ENCODE assay signal across 15 mouse cellular contexts in genomic region chr11:99060435-99060834, GRCm38 (mm10). TPM values are rescaled to one million over a fixed set of nuclear protein-coding genes. Genes with fewer than 3 reads are reported as not detected.
DNase-seq lines count a peak whose midpoint lies in the region; ATAC-seq and TF ChIP-seq lines count a peak whose summit lies in the region.
"Had no signal": no experiment of that assay in that cellular context is flagged by ENCODE, and none has a peak within 500 bp of the region (broad histone marks: within the 10 kb centered on the region; RNA-seq: fewer than 3 reads in every experiment).

No protein-coding gene starts in this region.

- TF ChIP-seq CTCF in lung, adult 2 months (IDR thresholded peaks at IDR 0.05; ENCODE audit: insufficient read depth, low read length), result no peak

- DNase-seq in heart, adult 18-20 months, result no peak
- peak; percentile 27 to 61 for DNase-seq in lung, postnatal 4 days
- DNase-seq in lung, adult 2 months, result no peak
- DNase-seq in liver, embryonic 11.5 days (ENCODE audit: low spot score), result no peak
- DNase-seq: cerebellum, adult 2 months; forebrain, postnatal 0 days; lung, embryonic 14.5 days; midbrain, embryonic 14.5 days had no signal

- H3K27ac ChIP-seq in heart, embryonic 12.5 days (ENCODE audit: poor library complexity, severe bottlenecking), result no peak overlapping the region
- H3K27ac ChIP-seq in embryonic facial prominence, embryonic 12.5 days, result peak overlapping the region; percentile 50
- peak overlapping the region; percentile 72 for H3K27ac ChIP-seq in limb, embryonic 15.5 days
- no peak overlapping the region for H3K27ac ChIP-seq in liver, embryonic 11.5 days (ENCODE audit: low read depth, low read length)
- no peak overlapping the region for H3K27ac ChIP-seq in midbrain, embryonic 15.5 days
- H3K27ac ChIP-seq: heart, embryonic 13.5 days; hindbrain, postnatal 0 days had no signal

- no peaks in the 10 kb centered on the region for H3K36me3 ChIP-seq in heart, embryonic 12.5 days
- H3K36me3 ChIP-seq in embryonic facial prominence, embryonic 12.5 days, result no peaks in the 10 kb centered on the region
- no peaks in the 10 kb centered on the region for H3K36me3 ChIP-seq in limb, embryonic 15.5 days
- no peaks in the 10 kb centered on the region for H3K36me3 ChIP-seq in liver, embryonic 11.5 days (ENCODE audit: control insufficient read depth, insufficient read depth, low read length)
- H3K36me3 ChIP-seq in midbrain, embryonic 15.5 days (replicated peaks), result no peaks in the 10 kb centered on the region
- H3K36me3 ChIP-seq: heart, embryonic 13.5 days had no signal

- peaks cover 12% of the 10 kb centered on the region for H3K4me1 ChIP-seq in heart, embryonic 12.5 days (replicated peaks)
- no peaks in the 10 kb centered on the region for H3K4me1 ChIP-seq in lung, adult 2 months (ENCODE audit: control insufficient read depth, insufficient read depth, low read length)
- H3K4me1 ChIP-seq in embryonic facial prominence, embryonic 12.5 days, result peaks cover 34% of the 10 kb centered on the region
- H3K4me1 ChIP-seq in limb, embryonic 15.5 days, result peaks cover 33% of the 10 kb centered on the region
- no peaks in the 10 kb centered on the region; the same call in 1 of the 2 replicates for H3K4me1 ChIP-seq in liver, embryonic 11.5 days (replicated peaks; ENCODE audit: control insufficient read depth, insufficient read depth, low read length)
- H3K4me1 ChIP-seq in midbrain, embryonic 15.5 days, result peaks cover 10% of the 10 kb centered on the region

- TF ChIP-seq POLR2A in lung, adult 2 months (IDR thresholded peaks at IDR 0.05; ENCODE audit: borderline replicate concordance, extremely low read depth, low read depth, low read length), result no peak

- peaks cover 10% of the 10 kb centered on the region for H3K9me3 ChIP-seq in heart, embryonic 12.5 days (replicated peaks)
- H3K9me3 ChIP-seq in embryonic facial prominence, embryonic 12.5 days, result 0 out of 2 replicates have a peak, but pooled peaks cover 6% of the 10 kb centered on the region
- H3K9me3 ChIP-seq in limb, embryonic 15.5 days, result no peaks in the 10 kb centered on the region
- H3K9me3 ChIP-seq in liver, embryonic 11.5 days (ENCODE audit: control insufficient read depth, low read length), result no peaks in the 10 kb centered on the region
- no peaks in the 10 kb centered on the region for H3K9me3 ChIP-seq in midbrain, embryonic 15.5 days

- H3K4me3 ChIP-seq in heart, embryonic 12.5 days, result no peak overlapping the region
- no peak overlapping the region for H3K4me3 ChIP-seq in lung, adult 2 months (replicated peaks; ENCODE audit: extremely low read depth, low read depth, low read length)
- no peak overlapping the region for H3K4me3 ChIP-seq in embryonic facial prominence, embryonic 12.5 days
- H3K4me3 ChIP-seq in limb, embryonic 15.5 days, result no peak overlapping the region
- H3K4me3 ChIP-seq in liver, embryonic 11.5 days (ENCODE audit: low read depth, low read length), result no peak overlapping the region
- H3K4me3 ChIP-seq in midbrain, embryonic 15.5 days, result no peak overlapping the region
- H3K4me3 ChIP-seq: heart, embryonic 13.5 days had no signal

- ATAC-seq in heart, embryonic 12.5 days (ENCODE audit: insufficient number of reproducible peaks, low FRiP score), result no peak
- ATAC-seq in embryonic facial prominence, embryonic 12.5 days (ENCODE audit: insufficient number of reproducible peaks, insufficient read depth, low FRiP score, low TSS enrichment), result no peak
- ATAC-seq in limb, embryonic 15.5 days (ENCODE audit: insufficient number of reproducible peaks, low FRiP score, low TSS enrichment, low read depth), result no peak
- no peak for ATAC-seq in liver, embryonic 11.5 days (replicated peaks; ENCODE audit: low FRiP score)
- ATAC-seq in midbrain, embryonic 15.5 days (replicated peaks), result no peak
- ATAC-seq: forebrain, postnatal 0 days; hindbrain, postnatal 0 days had no signal

- no peaks in the 10 kb centered on the region for H3K27me3 ChIP-seq in heart, embryonic 12.5 days (replicated peaks)
- no peaks in the 10 kb centered on the region for H3K27me3 ChIP-seq in embryonic facial prominence, embryonic 12.5 days
- H3K27me3 ChIP-seq in limb, embryonic 15.5 days, result no peaks in the 10 kb centered on the region
- no peaks in the 10 kb centered on the region for H3K27me3 ChIP-seq in liver, embryonic 11.5 days (replicated peaks; ENCODE audit: control insufficient read depth, insufficient read depth, low read length)
- H3K27me3 ChIP-seq in midbrain, embryonic 15.5 days (replicated peaks), result no peaks in the 10 kb centered on the region; the same call in 1 of the 2 replicates
- H3K27me3 ChIP-seq: heart, embryonic 13.5 days had no signal

- H3K9ac ChIP-seq in heart, embryonic 12.5 days, result 0 out of 2 replicates have a peak overlapping the region, but pooled peaks have one; percentile 7
- H3K9ac ChIP-seq in embryonic facial prominence, embryonic 12.5 days, result no peak overlapping the region
- H3K9ac ChIP-seq in limb, embryonic 15.5 days, result no peak overlapping the region
- no peak overlapping the region for H3K9ac ChIP-seq in liver, embryonic 11.5 days (ENCODE audit: low read depth, low read length)
- no peak overlapping the region for H3K9ac ChIP-seq in midbrain, embryonic 15.5 days
- H3K9ac ChIP-seq: forebrain, postnatal 0 days; heart, embryonic 13.5 days; lung, embryonic 14.5 days had no signal

- 76% methylated on average over 3 of the region's 3 CpGs for WGBS in heart, embryonic 12.5 days
- WGBS in lung, adult 2 months, result 57% methylated on average over 3 of the region's 3 CpGs
- 69% methylated on average over 3 of the region's 3 CpGs for WGBS in embryonic facial prominence, embryonic 12.5 days
- WGBS in limb, embryonic 15.5 days, result 72% methylated on average over 3 of the region's 3 CpGs
- WGBS in liver, embryonic 11.5 days, result 87% methylated on average over 3 of the region's 3 CpGs
- 83% methylated on average over 3 of the region's 3 CpGs for WGBS in midbrain, embryonic 15.5 days

- no peak overlapping the region for H3K4me2 ChIP-seq in heart, embryonic 12.5 days
- H3K4me2 ChIP-seq in embryonic facial prominence, embryonic 12.5 days (replicated peaks), result no peak overlapping the region
- H3K4me2 ChIP-seq in limb, embryonic 15.5 days, result no peak overlapping the region
- no peak overlapping the region for H3K4me2 ChIP-seq in liver, embryonic 11.5 days
- no peak overlapping the region for H3K4me2 ChIP-seq in midbrain, embryonic 15.5 days
- H3K4me2 ChIP-seq: heart, embryonic 13.5 days; lung, embryonic 14.5 days had no signal

RNA-seq across cellular contexts. Expression of gene Igfbp4, which starts 19.4 kb away (rescaled TPM):
- 371 and 382 TPM in 2 replicates for polyA plus RNA-seq in heart, embryonic 12.5 days (2016; fragmentation: Nextera tagmentation; extraction: Ambion mirVana)
- 10 to 100 TPM; 82.2 to 94.0 TPM for total RNA-seq in heart, adult 18-20 months (2021)
- 459 and 481 TPM in 2 replicates for polyA plus RNA-seq in lung, adult 2 months (2012; rRNA removed)
- 942 and 961 TPM in 2 replicates for polyA plus RNA-seq in embryonic facial prominence, embryonic 12.5 days (2016; fragmentation: Nextera tagmentation; extraction: Ambion mirVana)
- polyA plus RNA-seq in limb, embryonic 15.5 days (2015; fragmentation: Nextera tagmentation; extraction: Ambion mirVana), result 1,243 and 1,296 TPM in 2 replicates
- polyA plus RNA-seq in liver, embryonic 11.5 days (2014; fragmentation: Nextera tagmentation; extraction: Ambion mirVana), result 324 and 328 TPM in 2 replicates
- 136 and 154 TPM in 2 replicates for polyA plus RNA-seq in midbrain, embryonic 15.5 days (2015; fragmentation: Nextera tagmentation; extraction: Ambion mirVana)

RNA-seq across cellular contexts. Expression of gene Tns4, which starts 28.7 kb away (rescaled TPM):
- polyA plus RNA-seq in heart, embryonic 12.5 days (2016; fragmentation: Nextera tagmentation; extraction: Ambion mirVana), result 0.05 and 0.11 TPM in 2 replicates
- under 1 TPM; 0.07 to 0.18 TPM for total RNA-seq in heart, adult 18-20 months (2021)
- 2.9 and 4.9 TPM in 2 replicates for polyA plus RNA-seq in lung, adult 2 months (2012; rRNA removed)
- 0.24 and 0.28 TPM in 2 replicates for polyA plus RNA-seq in embryonic facial prominence, embryonic 12.5 days (2016; fragmentation: Nextera tagmentation; extraction: Ambion mirVana)
- 1.9 and 2.1 TPM in 2 replicates for polyA plus RNA-seq in limb, embryonic 15.5 days (2015; fragmentation: Nextera tagmentation; extraction: Ambion mirVana)
- polyA plus RNA-seq in liver, embryonic 11.5 days (2014; fragmentation: Nextera tagmentation; extraction: Ambion mirVana), result 0.21 TPM in 1 of 2 replicates, not detected in the other
- 0.09 TPM in 1 of 2 replicates, not detected in the other for polyA plus RNA-seq in midbrain, embryonic 15.5 days (2015; fragmentation: Nextera tagmentation; extraction: Ambion mirVana)
- polyA plus RNA-seq: forebrain, postnatal 0 days; neural tube, embryonic 14.5 days had no signal

RNA-seq across cellular contexts. Expression of gene Top2a, which starts 36.4 kb away (rescaled TPM):
- 196 and 201 TPM in 2 replicates for polyA plus RNA-seq in heart, embryonic 12.5 days (2016; fragmentation: Nextera tagmentation; extraction: Ambion mirVana)
- 1 to 10 TPM; 1.5 to 1.8 TPM for total RNA-seq in heart, adult 18-20 months (2021)
- 0.58 and 1.4 TPM in 2 replicates for polyA plus RNA-seq in lung, adult 2 months (2012; rRNA removed)
- 288 and 289 TPM in 2 replicates for polyA plus RNA-seq in embryonic facial prominence, embryonic 12.5 days (2016; fragmentation: Nextera tagmentation; extraction: Ambion mirVana)
- polyA plus RNA-seq in limb, embryonic 15.5 days (2015; fragmentation: Nextera tagmentation; extraction: Ambion mirVana), result 162 and 178 TPM in 2 replicates
- polyA plus RNA-seq in liver, embryonic 11.5 days (2014; fragmentation: Nextera tagmentation; extraction: Ambion mirVana), result 315 and 330 TPM in 2 replicates
- 31.8 and 33.9 TPM in 2 replicates for polyA plus RNA-seq in midbrain, embryonic 15.5 days (2015; fragmentation: Nextera tagmentation; extraction: Ambion mirVana)

Comparison
In these comparisons a context has a peak if more than half of its experiments do, and no peak if none do; other contexts are left out.
1. DNase-seq: peak in lung, postnatal 4 days (2 of 2); none in heart, adult 18-20 months (0 of 2), lung, adult 2 months (single experiment) and liver, embryonic 11.5 days (single experiment).
2. H3K27ac ChIP-seq: peak in embryonic facial prominence, embryonic 12.5 days (single experiment) and limb, embryonic 15.5 days (single experiment); none in heart, embryonic 12.5 days (single experiment), liver, embryonic 11.5 days (single experiment) and midbrain, embryonic 15.5 days (single experiment).
3. RNA of gene Top2a, which starts 36.4 kb away (polyA plus RNA-seq): 315 to 330 TPM in liver, embryonic 11.5 days, 288 to 289 TPM in embryonic facial prominence, embryonic 12.5 days, 196 to 201 TPM in heart, embryonic 12.5 days, 162 to 178 TPM in limb, embryonic 15.5 days and 31.8 to 33.9 TPM in midbrain, embryonic 15.5 days; 0.58 to 1.4 TPM in lung, adult 2 months; every median in the first group is over 10 times any median in the second.